Mouse (Mus musculus) hindbrain, embryonic 10.5 days (tissue): ENCODE measurements at regions not wholly inside any gene's neighbourhood (a gene's known extent, or its start where the extent isn't known, plus 50 kb on each side); places are given as distances from the start of the nearest gene placed in this dataset.
"Not testable (repeated sequence)": the region's sequence is repeated elsewhere in the genome, so short reads cannot be mapped to it uniquely, and the experiment has no call there.

Experiments
- DNase-seq: peaks from one replicate; pipeline ENCODE4 v3.0.0-alpha.2; 2017; ENCODE audit warnings: low spot score
- H3K27ac ChIP-seq: fragments of 300-500 bp; sonication (generic); 2 replicates; pipeline ENCODE4 v1.5.1; 2016; ENCODE audit warnings: mild to moderate bottlenecking, moderate library complexity
- H3K27me3 ChIP-seq: fragments of 300-500 bp; sonication (generic); 2 replicates; pipeline ENCODE4 v1.6.1; 2016; ENCODE audit warnings: mild to moderate bottlenecking; ENCODE audit not compliant: poor library complexity, insufficient read depth, severe bottlenecking
- H3K36me3 ChIP-seq: fragments of 300-500 bp; sonication (generic); 2 replicates; pipeline ENCODE4 v1.6.1; 2016; ENCODE audit warnings: mild to moderate bottlenecking, moderate library complexity
- H3K4me1 ChIP-seq: fragments of 300-500 bp; sonication (generic); replicated peaks from 2 replicates; pipeline ENCODE4 v1.6.1; 2016; ENCODE audit warnings: mild to moderate bottlenecking
- H3K4me3 ChIP-seq: fragments of 300-500 bp; sonication (generic); 2 replicates; pipeline ENCODE4 v1.5.1; 2016; ENCODE audit warnings: mild to moderate bottlenecking, moderate library complexity
- H3K9me3 ChIP-seq: fragments of 300-500 bp; sonication (generic); 2 replicates; pipeline ENCODE4 v1.6.1; 2016; ENCODE audit warnings: mild to moderate bottlenecking, moderate library complexity
- WGBS: fragments of 180-500 bp; shearing (Covaris S2); methylation state at CpG from one replicate; pipeline ENCODE4 v1.1.7; 2016; 5-methylcytosine and 5-hydroxymethylcytosine counted together

DNA sequence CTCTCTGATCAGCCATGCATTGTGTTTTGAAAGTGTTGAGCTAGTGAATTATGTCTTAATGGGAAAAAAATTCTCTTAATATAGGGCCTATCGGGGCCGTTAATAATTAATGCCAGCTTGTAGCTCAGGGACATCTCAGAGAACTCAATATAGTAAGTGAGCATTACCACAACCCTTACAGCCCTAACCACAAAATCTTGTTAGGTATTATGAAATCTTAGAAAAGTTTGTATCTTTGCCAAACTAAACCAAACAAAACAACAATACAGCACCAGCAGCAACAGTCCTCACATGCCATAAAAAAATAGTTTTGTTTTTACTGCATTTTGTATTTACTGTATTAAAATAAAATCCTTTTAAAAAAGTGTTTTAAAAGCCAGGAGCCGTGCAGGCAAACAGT lies 277.8 kb downstream of the Etnk1 start:
- no peak overlapping the region for H3K4me3 ChIP-seq
- no peaks in the 10 kb centered on the region for H3K36me3 ChIP-seq
- no peak overlapping the region for H3K27ac ChIP-seq
- DNase-seq = no peak
- 92% methylated on average over 3 of the region's 3 CpGs for WGBS
- no peaks in the 10 kb centered on the region for H3K27me3 ChIP-seq
- H3K9me3 ChIP-seq = no peaks in the 10 kb centered on the region
- H3K4me1 ChIP-seq = no peaks in the 10 kb centered on the region

DNA sequence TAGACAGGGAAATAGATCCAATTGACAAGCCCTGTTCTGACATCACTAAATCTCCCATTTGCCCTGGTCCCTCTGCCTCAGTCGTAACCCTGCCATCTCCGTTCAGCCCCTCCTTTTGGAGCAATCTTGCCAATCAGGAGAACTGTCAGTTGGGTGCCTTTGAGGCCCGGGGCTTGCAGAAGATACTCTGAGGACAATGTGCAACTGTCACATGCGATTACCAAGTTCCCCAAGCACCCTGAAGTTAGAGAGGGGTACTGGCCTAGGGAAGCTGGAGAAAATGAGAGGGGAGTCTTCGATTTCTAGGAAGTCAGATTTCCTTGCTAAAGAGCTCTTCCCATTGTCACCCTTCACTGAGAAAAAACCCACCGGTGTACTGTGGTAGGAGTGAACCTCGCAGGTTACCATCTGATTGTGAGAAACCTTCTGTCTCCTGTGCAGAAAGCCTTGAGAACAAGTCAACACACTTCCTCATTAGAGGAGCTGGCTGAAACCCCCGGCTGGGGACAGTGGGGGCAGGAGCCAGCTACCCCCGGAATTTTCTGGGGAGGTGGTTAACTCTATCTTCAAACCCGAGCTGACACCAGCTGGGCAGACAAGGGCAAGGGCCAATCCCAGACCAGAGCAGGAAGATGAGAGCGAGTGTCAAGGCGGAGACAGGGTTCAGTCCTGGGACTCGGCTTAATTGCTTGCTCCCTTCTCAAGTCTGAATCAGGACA lies 279.0 kb downstream of the Etnk1 start:
- no peaks in the 10 kb centered on the region for H3K27me3 ChIP-seq
- H3K36me3 ChIP-seq = no peaks in the 10 kb centered on the region
- WGBS = 83% methylated on average over 13 of the region's 13 CpGs
- H3K4me1 ChIP-seq = no peaks in the 10 kb centered on the region
- H3K9me3 ChIP-seq = peaks cover 2% of the 10 kb centered on the region; the same call in 1 of the 2 replicates
- no peak overlapping the region for H3K27ac ChIP-seq
- H3K4me3 ChIP-seq = no peak overlapping the region
- DNase-seq = no peak

DNA sequence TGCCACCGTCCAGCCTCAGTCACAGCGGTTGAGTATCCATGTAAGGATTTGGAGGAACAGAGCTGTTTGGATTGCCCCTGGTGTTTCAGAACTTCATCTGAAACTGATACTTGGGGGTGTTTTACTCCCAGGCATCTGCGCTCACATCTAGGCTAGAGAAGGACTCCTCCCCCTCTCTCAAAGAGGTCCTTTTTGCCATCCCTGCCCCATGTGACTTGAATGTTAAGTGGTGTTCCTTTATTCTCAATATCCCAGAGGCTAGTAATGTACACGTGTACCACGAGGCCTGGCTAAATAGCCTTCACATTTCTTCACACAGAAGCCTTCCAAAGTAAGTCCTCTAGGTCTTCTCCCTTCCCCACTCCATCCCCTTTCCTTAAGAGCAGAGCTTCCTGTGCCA lies 280.0 kb downstream of the Etnk1 start:
- 75% methylated on average over 5 of the region's 5 CpGs for WGBS
- no peaks in the 10 kb centered on the region for H3K4me1 ChIP-seq
- H3K4me3 ChIP-seq = no peak overlapping the region

DNA sequence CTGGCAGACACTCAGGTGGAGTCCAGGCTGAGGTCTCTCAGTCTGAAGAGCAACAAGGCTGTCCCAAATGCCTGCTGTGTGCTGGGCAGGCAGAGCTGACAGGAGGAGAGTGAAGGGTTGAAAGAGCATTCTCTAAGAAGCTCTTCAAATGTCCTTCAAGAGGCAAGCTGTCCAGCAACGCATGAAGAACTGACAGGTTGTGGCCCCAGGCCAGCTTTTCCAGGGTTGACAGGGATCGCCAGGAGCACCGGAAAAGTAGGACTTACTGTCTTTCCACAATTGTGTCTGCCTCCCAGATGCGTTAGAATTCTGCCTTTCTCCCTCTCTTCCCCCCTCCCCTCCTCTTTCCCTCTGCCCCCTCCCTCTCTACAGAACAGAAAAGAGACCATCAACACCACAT lies 282.1 kb downstream of the Etnk1 start:
- H3K36me3 ChIP-seq = no peaks in the 10 kb centered on the region
- H3K4me3 ChIP-seq = no peak overlapping the region
- no peaks in the 10 kb centered on the region for H3K27me3 ChIP-seq
- no peak overlapping the region for H3K27ac ChIP-seq
- no peaks in the 10 kb centered on the region for H3K4me1 ChIP-seq
- DNase-seq = no peak
- WGBS = 75% methylated on average over 4 of the region's 4 CpGs
- H3K9me3 ChIP-seq = peaks cover 2% of the 10 kb centered on the region; the same call in 1 of the 2 replicates

More for the DNA sequence above, 280.0 kb downstream of the Etnk1 start:
- H3K36me3 ChIP-seq = no peaks in the 10 kb centered on the region
- H3K9me3 ChIP-seq = peaks cover 2% of the 10 kb centered on the region; the same call in 1 of the 2 replicates
- H3K27me3 ChIP-seq = no peaks in the 10 kb centered on the region
- no peak for DNase-seq
- no peak overlapping the region; the same call in 1 of the 2 replicates for H3K27ac ChIP-seq

DNA sequence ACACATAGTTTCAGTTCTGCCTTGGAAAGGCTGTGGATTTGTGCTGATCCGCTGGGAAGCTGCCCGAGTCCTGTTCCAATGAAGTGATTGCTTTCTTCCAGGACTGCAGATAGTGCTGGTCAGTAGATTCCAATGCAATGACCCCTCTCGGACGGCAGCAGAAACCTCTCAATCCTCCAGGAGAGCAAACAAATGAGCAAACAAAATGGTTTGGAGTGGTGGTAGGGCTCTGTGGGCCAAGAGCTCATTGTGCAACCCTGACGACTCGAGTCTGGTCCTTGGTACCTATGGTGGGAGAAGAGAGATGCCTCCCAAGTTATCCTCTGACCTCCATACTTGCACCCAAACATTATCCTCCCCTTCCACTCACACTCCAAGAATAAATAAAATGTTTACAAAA lies 284.8 kb downstream of the Etnk1 start:
- no peaks in the 10 kb centered on the region for H3K36me3 ChIP-seq
- H3K27ac ChIP-seq = no peak overlapping the region
- H3K4me3 ChIP-seq = no peak overlapping the region
- DNase-seq = no peak
- no peaks in the 10 kb centered on the region for H3K4me1 ChIP-seq
- 93% methylated on average over 6 of the region's 6 CpGs for WGBS
- H3K27me3 ChIP-seq = no peaks in the 10 kb centered on the region
- H3K9me3 ChIP-seq = peaks cover 2% of the 10 kb centered on the region; the same call in 1 of the 2 replicates

DNA sequence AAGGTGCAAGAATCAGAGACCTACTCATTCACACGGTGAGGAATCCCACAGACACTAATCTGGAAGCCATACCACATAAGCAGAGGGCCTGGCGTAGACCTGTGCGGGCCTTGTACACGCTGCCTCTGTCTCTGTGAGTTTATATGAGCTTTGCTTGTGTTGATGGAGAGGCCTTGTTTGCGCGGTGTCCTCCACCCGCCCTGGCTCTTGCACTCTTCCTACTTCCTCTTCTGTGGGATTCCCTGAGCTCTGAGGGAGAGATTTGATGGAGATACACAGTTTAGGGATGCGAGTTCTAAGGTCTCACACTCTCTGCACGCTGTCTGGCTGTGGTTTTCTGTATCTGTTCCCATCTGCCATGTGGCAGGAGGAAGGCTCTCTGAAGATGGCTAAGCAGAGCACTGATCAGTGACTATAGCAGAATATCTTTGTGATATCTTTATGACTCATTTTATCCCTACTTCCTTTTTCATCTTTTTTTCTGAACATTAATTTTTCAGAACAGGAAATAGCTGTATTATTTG lies 287.7 kb downstream of the Etnk1 start:
- no peak overlapping the region for H3K27ac ChIP-seq
- peaks cover 2% of the 10 kb centered on the region; the same call in 1 of the 2 replicates for H3K9me3 ChIP-seq
- WGBS = 95% methylated on average over 9 of the region's 9 CpGs
- no peak overlapping the region for H3K4me3 ChIP-seq
- H3K4me1 ChIP-seq = no peaks in the 10 kb centered on the region
- no peaks in the 10 kb centered on the region for H3K27me3 ChIP-seq
- DNase-seq = no peak
- no peaks in the 10 kb centered on the region for H3K36me3 ChIP-seq

DNA sequence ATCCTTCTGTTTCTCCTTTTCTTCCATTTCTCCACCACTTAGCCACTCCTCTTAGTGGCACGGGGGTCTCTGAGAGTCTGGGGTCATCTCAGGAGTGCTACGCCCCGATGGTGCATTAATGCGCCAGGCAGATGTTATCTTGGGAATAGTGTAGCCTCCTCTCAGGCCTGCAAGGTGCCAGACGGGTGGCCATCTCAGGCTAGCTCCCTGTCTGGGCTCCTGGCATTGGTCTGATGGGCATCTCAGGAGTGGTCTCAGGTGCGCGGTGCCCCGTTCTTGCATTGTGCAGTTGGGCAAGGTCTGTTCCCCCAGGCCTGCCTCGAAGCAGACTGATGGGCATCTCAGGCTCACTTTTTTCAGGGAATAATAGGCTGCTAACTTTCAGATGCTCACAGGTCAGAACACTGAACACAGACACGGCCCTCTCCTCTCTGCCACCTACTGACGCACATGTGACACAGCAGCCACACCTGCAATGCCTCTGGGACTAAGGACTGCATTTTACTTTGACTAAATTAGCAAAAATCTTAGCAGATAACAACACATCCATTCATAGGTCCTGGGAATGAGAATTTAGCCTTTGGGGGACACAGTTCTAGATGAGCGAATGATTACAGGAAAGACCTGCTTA lies 298.0 kb downstream of the Etnk1 start:
- H3K9me3 ChIP-seq = no peaks in the 10 kb centered on the region
- DNase-seq = no peak
- 77% methylated on average over 12 of the region's 12 CpGs for WGBS

DNA sequence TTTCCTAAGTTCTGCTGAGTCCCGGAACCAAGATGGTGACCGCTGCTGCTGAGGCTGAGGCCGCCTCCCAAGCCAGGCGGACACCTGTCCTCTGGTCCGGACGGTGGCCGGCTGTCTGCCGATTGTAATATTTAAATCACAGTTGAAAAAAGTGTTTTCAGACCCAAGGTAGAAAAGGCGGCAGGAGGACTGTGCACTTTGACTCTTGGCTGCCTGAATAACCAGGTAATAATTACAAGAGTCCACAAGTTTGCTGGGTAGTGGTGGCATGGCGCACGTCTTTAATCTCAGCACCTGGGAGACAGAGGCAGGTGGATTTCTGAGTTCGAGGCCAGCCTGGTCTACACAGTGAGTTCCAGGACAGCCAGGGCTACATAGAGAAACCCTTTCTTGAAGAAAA lies 305.7 kb downstream of the Etnk1 start:
- not testable (repeated sequence) for H3K9me3 ChIP-seq, DNase-seq
- WGBS = 94% methylated on average over 12 of the region's 12 CpGs

More for the DNA sequence above, 298.0 kb downstream of the Etnk1 start:
- Histone ChIP-seq H3K36me3 (no peaks in the 10 kb centered on the region), H3K27ac (no peak overlapping the region), H3K27me3 (no peaks in the 10 kb centered on the region), H3K4me3 (no peak overlapping the region), H3K4me1 (no peaks in the 10 kb centered on the region)

DNA sequence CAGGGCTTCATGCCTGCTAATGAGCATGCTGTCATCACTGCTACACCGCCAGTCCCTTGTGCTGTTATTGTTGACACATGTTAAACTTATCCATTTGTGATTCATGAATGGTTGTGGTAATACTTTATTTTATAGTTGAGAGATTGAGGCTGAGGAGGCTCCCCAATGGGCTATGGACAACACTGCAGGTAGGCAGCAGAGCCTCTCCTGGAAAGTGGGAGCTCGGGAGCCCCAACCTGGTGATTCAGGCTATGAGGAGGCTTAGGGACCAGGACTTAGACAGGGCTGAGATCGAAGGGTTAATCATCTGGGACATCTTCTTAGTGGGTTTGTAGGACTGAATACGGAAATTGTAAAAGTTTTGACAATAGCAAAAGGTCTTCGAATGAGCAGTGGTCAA lies 307.4 kb downstream of the Etnk1 start:
- WGBS = 81% methylated on average over 5 of the region's 5 CpGs
- DNase-seq = no peak

More for the DNA sequence above, 305.7 kb downstream of the Etnk1 start:
- H3K4me3 ChIP-seq, H3K27ac ChIP-seq, H3K27me3 ChIP-seq, H3K36me3 ChIP-seq, H3K4me1 ChIP-seq: not testable (repeated sequence)

DNA sequence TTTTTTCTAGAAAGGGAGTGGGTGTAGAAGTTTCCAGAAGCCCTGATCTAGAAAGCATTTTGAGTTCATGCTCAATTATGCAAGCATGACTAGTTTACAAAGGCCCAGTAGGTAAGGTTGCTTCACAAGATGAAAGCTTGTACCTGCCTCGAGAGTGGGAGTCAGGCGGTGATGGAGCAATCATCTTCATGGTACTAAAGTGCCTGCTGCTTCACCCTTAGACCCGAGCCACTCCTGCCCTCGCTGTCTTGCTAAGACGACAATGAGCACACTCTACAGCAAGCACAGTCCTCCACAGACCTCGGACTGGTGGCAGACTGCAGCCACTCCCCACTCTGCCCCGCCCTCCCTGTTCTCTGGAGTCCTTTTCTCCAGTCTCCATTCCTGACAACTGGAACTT lies 308.3 kb downstream of the Etnk1 start:
- H3K9me3 ChIP-seq = no peaks in the 10 kb centered on the region
- no peak overlapping the region for H3K4me3 ChIP-seq
- H3K27ac ChIP-seq = no peak overlapping the region
- DNase-seq = no peak
- WGBS = 80% methylated on average over 7 of the region's 7 CpGs
- no peaks in the 10 kb centered on the region for H3K36me3 ChIP-seq
- H3K27me3 ChIP-seq = no peaks in the 10 kb centered on the region
- no peaks in the 10 kb centered on the region for H3K4me1 ChIP-seq

More for the DNA sequence above, 307.4 kb downstream of the Etnk1 start:
- no peaks in the 10 kb centered on the region for H3K9me3 ChIP-seq
- no peaks in the 10 kb centered on the region for H3K27me3 ChIP-seq
- no peak overlapping the region for H3K27ac ChIP-seq
- no peaks in the 10 kb centered on the region for H3K4me1 ChIP-seq
- H3K4me3 ChIP-seq = no peak overlapping the region
- H3K36me3 ChIP-seq = no peaks in the 10 kb centered on the region

DNA sequence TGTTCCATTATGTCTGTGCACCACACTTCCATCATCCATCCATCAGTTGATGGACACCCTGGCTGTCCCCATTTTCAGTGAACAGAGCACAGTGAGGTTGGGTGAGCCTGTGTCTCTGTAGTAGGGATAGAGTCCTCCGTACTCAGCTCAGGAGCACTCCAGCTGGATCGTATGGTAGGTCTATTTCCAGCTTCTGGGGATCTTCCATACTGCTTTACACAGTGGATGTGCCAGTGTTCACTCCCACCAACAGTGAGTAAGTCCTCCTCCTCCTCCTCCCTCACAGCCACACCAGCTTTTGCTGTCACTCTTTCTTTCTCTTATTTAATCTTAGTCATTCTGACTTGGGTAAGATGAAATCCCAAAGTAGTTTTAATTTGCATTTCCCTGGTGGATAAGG lies 310.4 kb downstream of the Etnk1 start:
- Histone ChIP-seq H3K4me3 (no peak overlapping the region), H3K4me1 (no peaks in the 10 kb centered on the region), H3K9me3 (no peaks in the 10 kb centered on the region), H3K27ac (no peak overlapping the region), H3K36me3 (no peaks in the 10 kb centered on the region), H3K27me3 (no peaks in the 10 kb centered on the region)
- DNase-seq = no peak
- WGBS = 92% methylated on average over 2 of the region's 2 CpGs

DNA sequence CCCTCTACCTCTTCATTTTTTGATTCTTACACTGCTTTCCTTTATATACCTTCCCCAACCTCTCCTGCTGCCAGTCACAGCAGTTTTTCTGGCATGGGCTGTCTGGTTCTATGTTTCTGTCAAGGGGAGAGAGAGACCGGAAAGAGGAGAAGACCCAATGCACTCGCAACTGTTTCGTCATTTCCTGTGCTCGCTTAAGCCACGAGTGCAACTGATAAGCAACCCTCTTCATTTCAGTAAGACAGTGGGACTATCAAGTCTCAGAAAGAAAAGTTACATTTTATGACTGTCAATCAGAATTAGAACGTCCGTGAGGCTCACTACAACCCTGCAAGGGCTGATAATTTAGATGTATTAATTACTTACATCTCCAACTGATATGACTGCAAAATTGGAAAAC lies 312.2 kb downstream of the Etnk1 start:
- no peak overlapping the region for H3K4me3 ChIP-seq
- no peaks in the 10 kb centered on the region for H3K9me3 ChIP-seq
- no peak overlapping the region for H3K27ac ChIP-seq
- WGBS = 88% methylated on average over 7 of the region's 7 CpGs
- no peak for DNase-seq
- H3K27me3 ChIP-seq = no peaks in the 10 kb centered on the region
- H3K4me1 ChIP-seq = no peaks in the 10 kb centered on the region
- no peaks in the 10 kb centered on the region for H3K36me3 ChIP-seq

DNA sequence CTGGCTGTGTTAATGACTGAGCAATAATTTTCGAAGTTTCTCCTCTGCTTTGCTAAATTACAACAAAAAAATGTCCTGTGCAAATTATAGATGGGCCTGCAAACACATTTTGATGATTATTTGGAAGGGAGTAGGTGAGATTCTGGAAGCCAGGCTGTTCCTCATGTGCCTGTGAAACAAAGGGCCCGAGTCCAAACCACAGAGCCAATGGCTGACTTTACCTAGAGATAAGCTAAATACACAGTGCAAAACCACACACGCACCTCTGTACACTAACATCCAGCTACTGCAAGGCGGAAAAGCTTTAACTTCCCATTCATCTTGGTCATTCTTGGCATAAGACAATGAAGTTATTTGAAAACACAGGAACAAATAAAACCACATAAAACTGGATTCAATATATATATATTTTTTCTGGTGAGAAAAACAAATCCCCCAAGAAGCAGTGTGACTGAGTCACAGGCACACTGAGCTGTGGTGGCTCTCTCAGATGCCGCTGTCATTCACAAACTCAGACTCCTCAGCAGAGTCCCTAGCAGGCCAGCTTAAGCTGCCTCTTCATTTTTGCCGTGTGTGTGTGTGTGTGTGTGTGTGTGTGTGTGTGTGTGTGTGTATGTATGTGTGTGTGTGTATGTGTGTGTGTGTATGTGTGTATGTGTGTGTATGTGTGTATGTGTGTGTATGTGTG lies 312.8 kb downstream of the Etnk1 start:
- no peaks in the 10 kb centered on the region for H3K27me3 ChIP-seq
- no peak for DNase-seq
- no peaks in the 10 kb centered on the region for H3K36me3 ChIP-seq
- 90% methylated on average over 6 of the region's 6 CpGs for WGBS
- no peak overlapping the region for H3K4me3 ChIP-seq
- no peaks in the 10 kb centered on the region for H3K4me1 ChIP-seq
- H3K27ac ChIP-seq = no peak overlapping the region
- no peaks in the 10 kb centered on the region for H3K9me3 ChIP-seq
